Mouse (Mus musculus) embryonic stem cell, embryonic (primary cell): ENCODE measurements around the gene Gpr176.

Experiments
- CTCF ChIA-PET, 4 experiments: fragments of 300-600 bp in 2 of 4; fragments of 350-600 bp in 2 of 4; sonication (Branson Sonifier 250); formaldehyde crosslinking; loops; one replicate each; lab custom pipeline; 2022; ENCODE audit warnings: inconsistent platforms in 2 of 4; lab: Charles Lee
- POLR2A ChIA-PET, 4 experiments: fragments of 300-600 bp in 2 of 4; fragments of 350-600 bp in 2 of 4; sonication (Branson Sonifier 250); formaldehyde crosslinking; loops; one replicate each; lab custom pipeline; 2022; ENCODE audit warnings: antibody characterized with exemption in 4 of 4, inconsistent platforms in 1 of 4; lab: Charles Lee

Gene Gpr176

GRCm38 (mm10) chr2:118288326-118289065 lies 84.7 kb downstream of the Gpr176 start:
- CTCF ChIA-PET: interaction anchor here in 3 of 4 experiments (0.6 kb wide), 3 partner anchors 47 to 1029 kb away, joined by 4 to 10 read pairs (median 7); no protein-coding TSS in a partner anchor
- POLR2A ChIA-PET: interaction anchor here in 1 of 4 experiments (1.5 kb wide), 1 partner anchor 11 kb away, joined by 5 read pairs; no protein-coding TSS in a partner anchor

GRCm38 (mm10) chr2:118287678-118288077 lies 85.5 kb downstream of the Gpr176 start:
- ChIA-PET CTCF (interaction anchor here in 2 of 4 experiments (0.6 kb wide), 2 partner anchors 46 to 266 kb away, joined by 4 to 10 read pairs; no protein-coding TSS in a partner anchor), POLR2A (interaction anchor here in 1 of 4 experiments (1.5 kb wide), 1 partner anchor 10 kb away, joined by 5 read pairs; no protein-coding TSS in a partner anchor)

- ChIA-PET CTCF (no interaction called here), POLR2A (no interaction called here)
Measured at GRCm38 (mm10) chr2:118282467-118282866, 90.8 kb downstream of the Gpr176 start.

GRCm38 (mm10) chr2:118278249-118278648 lies 95.0 kb downstream of the Gpr176 start:
- POLR2A ChIA-PET: interaction anchor here in 1 of 4 experiments (1.5 kb wide), 1 partner anchor 9 kb away, joined by 5 read pairs; no protein-coding TSS in a partner anchor
- CTCF ChIA-PET: interaction anchor here in 1 of 4 experiments (1.0 kb wide), 1 partner anchor 57 kb away, joined by 4 read pairs; no protein-coding TSS in a partner anchor

- POLR2A ChIA-PET: interaction anchor here in 1 of 4 experiments (1.4 to 2.4 kb wide), 2 partner anchors 15 to 52 kb away, joined by 3 to 7 read pairs; partner anchors contain the start of gene Fsip1
- CTCF ChIA-PET: no interaction called here
Measured at GRCm38 (mm10) chr2:118271606-118272005, 101.6 kb downstream of the Gpr176 start.

- CTCF ChIA-PET: interaction anchor here in 1 of 4 experiments (0.6 kb wide), 1 partner anchor 430 kb away, joined by 4 read pairs; no protein-coding TSS in a partner anchor
- POLR2A ChIA-PET: interaction anchor here in 1 of 4 experiments (2.4 kb wide), 1 partner anchor 14 kb away, joined by 7 read pairs; the partner anchor contains the start of gene Fsip1
Measured at GRCm38 (mm10) chr2:118270213-118270612, 103.0 kb downstream of the Gpr176 start.

- ChIA-PET CTCF (interaction anchor here in 1 of 4 experiments (1.8 kb wide), 1 partner anchor 167 kb away, joined by 3 read pairs; no protein-coding TSS in a partner anchor), POLR2A (no interaction called here)
Measured at GRCm38 (mm10) chr2:118263914-118264201, 109.4 kb downstream of the Gpr176 start.

GRCm38 (mm10) chr2:118263151-118263913 lies 109.9 kb downstream of the Gpr176 start:
- ChIA-PET CTCF (interaction anchor here (0.5 to 1.8 kb wide), 8 partner anchors 23 to 375 kb away, joined by 3 to 14 read pairs (median 3); no protein-coding TSS in a partner anchor), POLR2A (no interaction called here)

- ChIA-PET POLR2A (interaction anchor here in 1 of 4 experiments (0.9 kb wide), 1 partner anchor 126 kb away, joined by 3 read pairs; the partner anchor contains the start of gene Eif2ak4), CTCF (interaction anchor here (0.5 to 1.8 kb wide), 11 partner anchors 24 to 528 kb away, joined by 3 to 14 read pairs (median 3); no protein-coding TSS in a partner anchor)
Measured at GRCm38 (mm10) chr2:118262673-118263072, 110.5 kb downstream of the Gpr176 start.

- POLR2A ChIA-PET: no interaction called here
- CTCF ChIA-PET: no interaction called here
Measured at GRCm38 (mm10) chr2:118259746-118260145, 113.5 kb downstream of the Gpr176 start.

GRCm38 (mm10) chr2:118257094-118257493 lies 116.1 kb downstream of the Gpr176 start:
- CTCF ChIA-PET: interaction anchor here in 2 of 4 experiments (0.6 to 1.0 kb wide), 3 partner anchors 16 to 361 kb away, joined by 3 to 8 read pairs (median 3); no protein-coding TSS in a partner anchor

GRCm38 (mm10) chr2:118256621-118257053 lies 116.6 kb downstream of the Gpr176 start, which contains the start of gene Fsip1:
Gene Fsip1 (minus strand): TSS chr2:118256966.
- POLR2A ChIA-PET: interaction anchor here in 2 of 4 experiments (0.6 to 1.6 kb wide), 3 partner anchors 15 to 138 kb away, joined by 3 to 7 read pairs (median 6); partner anchors contain the start of gene Eif2ak4 (in 1 of the 2)
- CTCF ChIA-PET: interaction anchor here in 3 of 4 experiments (0.6 to 1.0 kb wide), 4 partner anchors 15 to 360 kb away, joined by 3 to 8 read pairs (median 3); no protein-coding TSS in a partner anchor

More at GRCm38 (mm10) chr2:118257094-118257493, 116.1 kb downstream of the Gpr176 start:
- POLR2A ChIA-PET: interaction anchor here in 2 of 4 experiments (1.2 to 1.6 kb wide), 2 partner anchors 14 to 131 kb away, joined by 6 to 7 read pairs; partner anchors contain the start of gene Eif2ak4 (in 1 of the 2)

- CTCF ChIA-PET: interaction anchor here in 1 of 4 experiments (1.0 kb wide), 1 partner anchor 55 kb away, joined by 3 read pairs; no protein-coding TSS in a partner anchor
- POLR2A ChIA-PET: no interaction called here
Measured at GRCm38 (mm10) chr2:118254516-118254915, 118.7 kb downstream of the Gpr176 start.

GRCm38 (mm10) chr2:118248966-118249365 lies 124.3 kb downstream of the Gpr176 start:
- ChIA-PET CTCF (interaction anchor here in 1 of 4 experiments (0.6 kb wide), 1 partner anchor 10 kb away, joined by 3 read pairs; no protein-coding TSS in a partner anchor), POLR2A (no interaction called here)

- ChIA-PET POLR2A (no interaction called here), CTCF (no interaction called here)
Measured at GRCm38 (mm10) chr2:118248016-118248415, 125.2 kb downstream of the Gpr176 start.

GRCm38 (mm10) chr2:118245914-118246313 lies 127.3 kb downstream of the Gpr176 start:
- POLR2A ChIA-PET: interaction anchor here in 1 of 4 experiments (1.2 kb wide), 1 partner anchor 46 kb away, joined by 3 read pairs; no protein-coding TSS in a partner anchor

GRCm38 (mm10) chr2:118236196-118236595 lies 137.0 kb downstream of the Gpr176 start:
- CTCF ChIA-PET: interaction anchor here in 3 of 4 experiments (0.6 to 2.3 kb wide), 3 partner anchors 10 to 792 kb away, joined by 3 to 8 read pairs (median 4); no protein-coding TSS in a partner anchor
- POLR2A ChIA-PET: no interaction called here

More at GRCm38 (mm10) chr2:118245914-118246313, 127.3 kb downstream of the Gpr176 start:
- CTCF ChIA-PET: interaction anchor here in 3 of 4 experiments (0.7 to 1.6 kb wide), 3 partner anchors 9 to 703 kb away, joined by 3 to 10 read pairs (median 4); no protein-coding TSS in a partner anchor
